Mouse (Mus musculus): Measurements from ENCODE around the gene Hmga2.

The Hmga2 gene

GRCm38 (mm10) chr10:120465121-120465520 is 11.1 kb downstream of the Hmga2 start:
- no peak for DNase-seq

- DNase-seq: no peak
Measured at GRCm38 (mm10) chr10:120461769-120462168, 14.5 kb downstream of the Hmga2 start.

- DNase-seq: no peak
Measured at GRCm38 (mm10) chr10:120461301-120461700, 15.0 kb downstream of the Hmga2 start.

GRCm38 (mm10) chr10:120458866-120459265 is 17.4 kb downstream of the Hmga2 start:
- no peak for DNase-seq

GRCm38 (mm10) chr10:120449661-120450284 is 26.5 kb downstream of the Hmga2 start:
- no peak for DNase-seq

- no peak for DNase-seq
Measured at GRCm38 (mm10) chr10:120446799-120447198, 29.5 kb downstream of the Hmga2 start.

- no peak for DNase-seq
Measured at GRCm38 (mm10) chr10:120446206-120446605, 30.1 kb downstream of the Hmga2 start.

- no peak for DNase-seq
Measured at GRCm38 (mm10) chr10:120444463-120445070, 31.7 kb downstream of the Hmga2 start.

- no peak for DNase-seq
Measured at GRCm38 (mm10) chr10:120443757-120444311, 32.4 kb downstream of the Hmga2 start.

- no peak for DNase-seq
Measured at GRCm38 (mm10) chr10:120441254-120441653, 35.0 kb downstream of the Hmga2 start.

GRCm38 (mm10) chr10:120434433-120434832 is 41.8 kb downstream of the Hmga2 start:
- DNase-seq: no peak

- DNase-seq: no peak
Measured at GRCm38 (mm10) chr10:120433463-120433815, 42.8 kb downstream of the Hmga2 start.

GRCm38 (mm10) chr10:120432731-120433462 is 43.4 kb downstream of the Hmga2 start:
- no peak for DNase-seq

GRCm38 (mm10) chr10:120432081-120432480 is 44.2 kb downstream of the Hmga2 start:
- no peak for DNase-seq

GRCm38 (mm10) chr10:120431435-120431834 is 44.8 kb downstream of the Hmga2 start:
- DNase-seq: no peak

- no peak for DNase-seq
Measured at GRCm38 (mm10) chr10:120430422-120430821, 45.8 kb downstream of the Hmga2 start.

GRCm38 (mm10) chr10:120429758-120430259 is 46.5 kb downstream of the Hmga2 start:
- no peak for DNase-seq

- DNase-seq: no peak
Measured at GRCm38 (mm10) chr10:120429199-120429551, 47.1 kb downstream of the Hmga2 start.

- peak; percentile 20 to 37 for DNase-seq
Measured at GRCm38 (mm10) chr10:120428430-120429198, 47.7 kb downstream of the Hmga2 start.

- no peak for DNase-seq
Measured at GRCm38 (mm10) chr10:120426086-120426610, 50.1 kb downstream of the Hmga2 start.

- no peak for DNase-seq
Measured at GRCm38 (mm10) chr10:120424015-120424414, 52.3 kb downstream of the Hmga2 start.

- no peak for DNase-seq
Measured at GRCm38 (mm10) chr10:120423256-120423655, 53.0 kb downstream of the Hmga2 start.

GRCm38 (mm10) chr10:120422820-120423219 is 53.4 kb downstream of the Hmga2 start:
- no peak for DNase-seq
